Mouse (Mus musculus): Measurements from ENCODE around the gene Ccdc106. TPM values are rescaled to one million over a fixed set of nuclear protein-coding genes. Genes with fewer than 3 reads are reported as not detected.
"Not testable (repeated sequence)": the region's sequence is repeated elsewhere in the genome, so short reads cannot be mapped to it uniquely, and the experiment has no call there.

Gene Ccdc106
- polyA plus RNA-seq, 1 experiment from 2014 or later: 7.0 TPM

DNA sequence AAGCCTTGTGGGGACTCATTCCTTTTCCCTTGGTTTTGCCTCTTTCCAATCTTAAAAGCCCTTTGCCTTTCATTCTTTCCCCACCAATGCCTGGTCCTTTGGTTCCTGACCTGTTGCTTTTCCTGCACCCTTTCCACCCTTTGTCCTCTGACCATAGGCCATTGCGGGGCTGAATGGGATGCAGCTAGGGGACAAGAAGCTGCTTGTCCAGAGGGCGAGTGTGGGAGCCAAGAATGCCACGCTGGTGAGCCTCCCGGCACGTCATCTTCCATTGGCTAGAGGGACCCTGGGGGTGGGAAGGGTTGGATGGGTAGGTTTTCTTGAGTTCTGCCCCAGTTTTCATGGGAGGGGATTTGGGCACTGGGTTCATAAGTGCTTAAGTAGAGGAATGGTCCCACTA lies 54.6 kb downstream of the Ccdc106 start:
- peaks cover 87% of the 10 kb centered on the region for H3K36me3 ChIP-seq
- WGBS: 90% methylated on average over 5 of the region's 5 CpGs
- H3K4me1 ChIP-seq: no peaks in the 10 kb centered on the region
- H3K4me2 ChIP-seq: no peak overlapping the region
- H3K4me3 ChIP-seq: no peak overlapping the region
- no peak overlapping the region for H3K9ac ChIP-seq
- H3K27me3 ChIP-seq: no peaks in the 10 kb centered on the region
- no peak for ATAC-seq (ENCODE audit: borderline replicate concordance, extremely low read depth, low FRiP score, low TSS enrichment)
- no peak overlapping the region for H3K27ac ChIP-seq
- no peaks in the 10 kb centered on the region for H3K9me3 ChIP-seq

DNA sequence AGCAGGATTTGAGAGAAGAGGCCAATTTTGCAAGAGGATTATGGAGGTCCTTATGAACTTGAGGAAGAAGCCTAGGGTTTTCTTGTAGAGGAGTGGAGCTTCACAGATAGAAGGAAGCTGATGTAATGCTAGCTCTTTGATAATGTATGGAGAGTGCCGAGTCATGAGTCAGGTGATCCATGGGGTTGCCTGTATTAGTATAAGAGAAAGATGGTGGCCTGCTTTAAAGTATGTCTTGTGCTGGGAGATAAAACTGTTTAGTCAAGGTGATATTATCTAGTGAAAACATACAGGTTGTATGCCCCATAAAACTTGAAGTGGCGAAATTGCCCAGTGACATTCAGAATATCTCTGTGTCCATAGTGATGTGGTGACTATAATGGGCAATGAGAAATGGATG lies 56.6 kb downstream of the Ccdc106 start:
- Histone ChIP-seq H3K9ac (no peak overlapping the region), H3K27ac (no peak overlapping the region), H3K4me2 (no peak overlapping the region), H3K27me3 (no peaks in the 10 kb centered on the region), H3K4me3 (no peak overlapping the region), H3K9me3 (no peaks in the 10 kb centered on the region), H3K4me1 (peaks cover 13% of the 10 kb centered on the region), H3K36me3 (peaks cover 69% of the 10 kb centered on the region)
- WGBS: 80% methylated on average over 2 of the region's 2 CpGs
- no peak for ATAC-seq (ENCODE audit: borderline replicate concordance, extremely low read depth, low FRiP score, low TSS enrichment)

DNA sequence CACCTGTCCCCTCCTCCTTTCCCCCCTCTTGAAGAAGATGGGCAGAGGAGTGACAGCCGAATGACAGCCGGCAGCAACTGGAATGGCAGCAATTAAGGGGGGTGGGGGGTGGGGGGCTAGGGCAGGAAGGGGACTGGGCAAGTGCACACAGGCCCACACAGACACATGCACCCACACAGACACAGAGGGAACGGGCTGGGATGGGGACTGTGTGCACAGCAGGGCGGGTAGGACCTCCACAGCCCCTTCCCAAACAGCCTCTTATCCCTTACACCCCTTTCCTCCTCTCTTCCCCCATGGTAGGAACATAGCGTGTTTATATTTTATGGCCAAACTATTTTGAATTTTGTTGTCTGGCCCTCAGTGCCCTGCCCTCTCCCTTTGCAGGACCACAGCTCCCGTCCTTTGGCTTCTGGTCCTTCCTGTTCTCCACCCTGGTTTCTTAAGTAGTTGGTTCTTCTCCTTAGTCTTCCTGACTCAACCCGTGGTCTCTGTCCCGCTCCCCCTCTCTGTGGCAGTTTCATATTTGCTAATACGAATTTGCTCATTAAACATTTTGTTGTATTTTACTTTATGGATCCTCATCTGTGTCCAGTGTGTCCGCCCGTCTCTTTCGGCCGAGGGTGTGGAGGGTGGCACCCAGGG lies 59.1 kb downstream of the Ccdc106 start:
- 26% methylated on average over 7 of the region's 13 CpGs for WGBS
- peak; percentile 36 for ATAC-seq (ENCODE audit: borderline replicate concordance, extremely low read depth, low FRiP score, low TSS enrichment)
- H3K9me3 ChIP-seq, H3K9ac ChIP-seq, H3K27me3 ChIP-seq: not testable (repeated sequence)
- Histone ChIP-seq H3K4me3 (peak overlapping the region; percentile 98), H3K4me2 (peak overlapping the region; percentile 85), H3K36me3 (peaks cover 58% of the 10 kb centered on the region), H3K27ac (peak overlapping the region; percentile 95), H3K4me1 (peaks cover 13% of the 10 kb centered on the region)

DNA sequence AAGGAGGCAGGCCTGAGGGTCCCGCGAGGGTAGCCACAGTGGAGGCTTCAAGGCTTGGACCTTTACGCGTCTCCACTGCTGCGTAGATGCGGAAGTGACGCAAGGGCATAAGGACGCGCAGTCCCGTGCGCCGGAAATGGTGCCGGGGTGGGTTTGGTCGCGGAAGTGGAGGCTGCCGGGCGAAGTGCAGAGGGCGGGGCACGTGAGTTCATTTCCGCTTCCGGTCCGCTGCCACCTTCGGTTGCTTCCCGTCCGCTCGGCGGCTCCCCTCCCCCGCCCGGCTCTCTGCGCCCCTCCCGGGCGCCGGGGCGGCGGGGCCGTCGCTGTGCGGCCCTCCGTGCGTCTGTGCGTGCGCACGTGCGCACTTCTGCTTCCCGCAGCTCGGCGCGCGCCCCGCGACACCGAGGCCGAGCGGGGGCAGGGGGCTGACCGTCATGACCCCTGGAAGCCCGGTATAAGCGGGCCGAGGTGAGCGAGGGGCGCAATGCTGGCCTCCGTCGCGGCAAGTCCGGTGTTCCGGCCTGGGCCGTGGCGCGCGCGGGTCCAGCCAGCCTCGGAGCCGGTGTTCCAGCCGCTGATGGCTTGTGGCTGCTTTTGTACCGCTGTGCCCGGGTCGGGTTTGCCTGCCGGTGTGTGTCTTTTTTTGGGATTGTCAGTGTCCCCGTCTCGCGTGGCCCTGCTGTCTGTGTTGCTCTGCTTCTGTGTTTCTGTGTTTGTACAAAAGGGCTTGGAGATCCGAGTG lies 59.8 kb downstream of the Ccdc106 start, which contains the start of gene Epn1:
TSS of gene Epn1 (plus strand) at position 226 of the 742 bp plus-strand sequence.
- WGBS: under 1% methylated on average over 75 of the region's 81 CpGs

DNA sequence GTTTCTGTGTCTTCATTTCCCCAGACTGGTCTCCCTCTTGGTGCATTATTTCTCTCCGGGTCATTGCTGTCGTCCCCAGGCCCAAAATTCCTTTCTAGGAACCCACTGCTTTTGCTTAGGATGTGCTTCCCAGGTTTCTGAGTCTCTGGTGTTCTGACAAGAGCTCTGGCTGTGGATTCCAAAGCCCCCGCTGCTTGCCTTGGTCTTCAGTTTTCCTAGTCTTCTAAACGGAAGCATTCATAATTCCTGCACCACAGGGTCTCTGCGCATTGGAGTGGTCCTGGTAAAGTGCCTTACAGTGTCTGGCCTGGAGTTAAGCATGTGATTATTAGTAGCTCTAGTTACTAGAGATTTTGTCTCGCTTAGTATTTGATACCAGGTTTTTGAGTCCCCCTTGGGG lies 60.5 kb downstream of the Ccdc106 start:
- peak overlapping the region; percentile 85 for H3K4me2 ChIP-seq
- peaks cover 13% of the 10 kb centered on the region for H3K4me1 ChIP-seq
- peaks cover 56% of the 10 kb centered on the region for H3K36me3 ChIP-seq
- H3K4me3 ChIP-seq: peak overlapping the region; percentile 98
- no peaks in the 10 kb centered on the region for H3K27me3 ChIP-seq
- H3K9me3 ChIP-seq: no peaks in the 10 kb centered on the region
- WGBS: 8% methylated on average over 6 of the region's 6 CpGs
- peak overlapping the region; percentile 98 for H3K9ac ChIP-seq
- peak overlapping the region; percentile 95 for H3K27ac ChIP-seq
- ATAC-seq (ENCODE audit: borderline replicate concordance, extremely low read depth, low FRiP score, low TSS enrichment): no peak

More for the DNA sequence above, 59.8 kb downstream of the Ccdc106 start, which contains the start of gene Epn1:
- Histone ChIP-seq H3K36me3 (peaks cover 58% of the 10 kb centered on the region), H3K9me3 (no peaks in the 10 kb centered on the region), H3K27ac (peak within 1 kb of the TSS; percentile 95), H3K4me3 (peak within 1 kb of the TSS; percentile 98), H3K4me1 (peaks cover 13% of the 10 kb centered on the region), H3K4me2 (peak within 1 kb of the TSS; percentile 85), H3K9ac (peak within 1 kb of the TSS; percentile 98), H3K27me3 (no peaks in the 10 kb centered on the region)
- peak; percentile 97 for ATAC-seq (ENCODE audit: borderline replicate concordance, extremely low read depth, low FRiP score, low TSS enrichment)

DNA sequence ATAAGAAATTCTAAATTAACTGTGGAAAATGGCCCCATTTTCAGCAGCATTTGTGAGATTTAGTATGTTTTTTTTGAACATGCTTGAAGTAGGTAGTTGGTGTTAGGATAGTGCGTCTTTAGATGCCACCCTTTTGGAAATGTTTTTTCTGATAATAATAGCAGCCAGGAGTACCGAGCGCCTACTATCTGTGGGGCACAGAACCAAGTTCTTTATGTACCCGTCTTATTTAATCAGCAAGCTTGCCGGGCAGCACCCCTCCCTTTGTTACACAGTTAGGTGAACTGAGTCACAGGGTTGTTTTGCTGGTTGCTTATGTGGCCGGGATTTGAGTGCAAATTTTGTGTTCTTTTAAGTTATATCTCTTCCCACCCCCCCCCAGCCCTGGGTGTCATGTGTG lies 60.9 kb downstream of the Ccdc106 start:
- H3K36me3 ChIP-seq: peaks cover 56% of the 10 kb centered on the region
- WGBS: 53% methylated on average over 6 of the region's 6 CpGs
- peaks cover 13% of the 10 kb centered on the region for H3K4me1 ChIP-seq
- no peak for ATAC-seq (ENCODE audit: borderline replicate concordance, extremely low read depth, low FRiP score, low TSS enrichment)
- peak overlapping the region; percentile 98 for H3K9ac ChIP-seq
- no peak overlapping the region for H3K27ac ChIP-seq
- H3K4me3 ChIP-seq: peak overlapping the region; percentile 98
- H3K27me3 ChIP-seq: no peaks in the 10 kb centered on the region
- H3K9me3 ChIP-seq: no peaks in the 10 kb centered on the region
- H3K4me2 ChIP-seq: peak overlapping the region; percentile 85

DNA sequence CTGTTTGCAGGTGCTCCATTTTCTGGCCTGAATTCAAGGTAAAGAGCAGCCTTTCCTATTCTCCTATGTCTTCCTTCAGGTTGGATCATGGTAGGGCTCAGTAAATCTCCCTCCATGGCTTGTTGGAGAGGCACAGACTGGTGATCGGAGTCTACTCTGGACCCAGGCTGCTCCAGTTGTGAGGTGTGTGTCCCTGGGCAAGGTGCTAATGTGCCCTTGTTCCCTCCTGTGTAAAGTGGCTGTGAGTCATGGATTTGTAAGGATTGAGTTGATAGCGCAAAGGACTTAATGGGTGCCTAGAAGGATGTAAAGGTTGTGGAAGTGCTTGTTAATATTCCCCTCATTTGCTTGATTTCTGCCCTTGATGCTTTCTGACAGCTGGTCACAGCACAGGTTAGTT lies 61.6 kb downstream of the Ccdc106 start:
- no peak overlapping the region for H3K4me3 ChIP-seq
- H3K27ac ChIP-seq: no peak overlapping the region
- peaks cover 13% of the 10 kb centered on the region for H3K4me1 ChIP-seq
- ATAC-seq (ENCODE audit: borderline replicate concordance, extremely low read depth, low FRiP score, low TSS enrichment): no peak
- H3K9me3 ChIP-seq: no peaks in the 10 kb centered on the region
- no peaks in the 10 kb centered on the region for H3K27me3 ChIP-seq
- no peak overlapping the region for H3K9ac ChIP-seq
- WGBS: 92% methylated on average over 2 of the region's 2 CpGs
- peak overlapping the region; percentile 85 for H3K4me2 ChIP-seq
- H3K36me3 ChIP-seq: peaks cover 53% of the 10 kb centered on the region

DNA sequence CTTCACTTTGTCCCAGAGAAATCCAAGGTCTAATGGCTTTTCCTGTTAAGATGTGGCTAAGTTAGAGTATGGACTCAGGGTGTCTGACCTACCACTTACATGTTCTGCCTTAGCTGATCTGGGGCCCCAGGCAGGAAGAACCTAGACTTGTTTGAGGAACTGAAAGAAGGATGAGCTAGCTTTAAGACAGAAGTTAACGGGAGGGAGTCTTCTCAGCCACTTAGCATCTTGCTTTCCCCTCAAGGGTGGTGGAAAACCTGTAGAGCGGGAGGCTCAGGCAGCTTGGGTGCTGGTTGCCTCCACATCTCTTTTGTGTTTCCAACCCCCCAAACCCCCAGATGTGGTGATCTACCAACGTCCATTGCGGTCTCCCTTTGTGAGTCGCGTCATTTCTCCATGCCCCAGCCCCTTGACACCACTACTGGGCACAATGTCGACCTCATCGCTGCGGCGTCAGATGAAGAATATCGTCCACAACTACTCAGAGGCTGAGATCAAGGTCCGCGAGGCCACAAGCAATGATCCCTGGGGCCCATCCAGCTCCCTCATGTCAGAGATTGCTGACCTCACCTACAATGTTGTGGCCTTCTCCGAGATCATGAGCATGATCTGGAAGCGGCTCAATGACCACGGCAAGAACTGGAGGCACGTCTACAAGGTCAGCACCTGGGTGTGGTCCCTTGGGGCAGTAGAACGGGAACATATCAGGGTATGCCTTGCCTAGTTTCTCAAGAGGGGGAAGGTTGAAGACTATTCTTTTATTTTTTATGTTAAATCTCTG lies 63.2 kb downstream of the Ccdc106 start:
- ATAC-seq (ENCODE audit: borderline replicate concordance, extremely low read depth, low FRiP score, low TSS enrichment): no peak
- no peak overlapping the region for H3K4me2 ChIP-seq
- no peak overlapping the region for H3K4me3 ChIP-seq
- H3K4me1 ChIP-seq: peaks cover 13% of the 10 kb centered on the region
- peaks cover 43% of the 10 kb centered on the region for H3K36me3 ChIP-seq
- H3K27me3 ChIP-seq: no peaks in the 10 kb centered on the region
- H3K27ac ChIP-seq: no peak overlapping the region
- 89% methylated on average over 18 of the region's 18 CpGs for WGBS
- no peak overlapping the region for H3K9ac ChIP-seq
- no peaks in the 10 kb centered on the region for H3K9me3 ChIP-seq

DNA sequence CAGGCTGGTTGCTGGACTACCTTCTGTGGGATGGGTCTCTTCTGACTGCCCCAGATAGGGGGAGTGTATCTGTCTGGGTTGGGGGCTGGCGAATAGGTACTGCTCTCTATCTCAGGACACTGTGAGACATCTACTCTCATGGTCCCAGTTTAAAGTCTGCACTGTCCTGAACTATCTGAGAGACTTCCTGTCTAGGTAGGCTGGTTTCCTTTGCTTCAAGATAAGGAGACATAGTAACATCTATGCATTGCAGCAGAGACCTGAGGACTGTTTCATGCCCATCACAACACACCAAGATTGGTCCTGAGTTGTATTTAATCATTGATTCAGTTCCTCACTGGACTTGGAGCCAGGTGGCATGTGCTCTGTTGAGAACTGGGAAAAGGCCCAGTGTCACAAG lies 65.2 kb downstream of the Ccdc106 start:
- Histone ChIP-seq H3K4me3 (no peak overlapping the region), H3K27ac (no peak overlapping the region), H3K36me3 (peaks cover 50% of the 10 kb centered on the region; the same call in 1 of the 2 replicates), H3K4me2 (no peak overlapping the region), H3K9me3 (no peaks in the 10 kb centered on the region), H3K4me1 (peaks cover 13% of the 10 kb centered on the region), H3K27me3 (no peaks in the 10 kb centered on the region), H3K9ac (no peak overlapping the region)
- WGBS: 92% methylated on average over 1 of the region's 1 CpGs
- no peak for ATAC-seq (ENCODE audit: borderline replicate concordance, extremely low read depth, low FRiP score, low TSS enrichment)

DNA sequence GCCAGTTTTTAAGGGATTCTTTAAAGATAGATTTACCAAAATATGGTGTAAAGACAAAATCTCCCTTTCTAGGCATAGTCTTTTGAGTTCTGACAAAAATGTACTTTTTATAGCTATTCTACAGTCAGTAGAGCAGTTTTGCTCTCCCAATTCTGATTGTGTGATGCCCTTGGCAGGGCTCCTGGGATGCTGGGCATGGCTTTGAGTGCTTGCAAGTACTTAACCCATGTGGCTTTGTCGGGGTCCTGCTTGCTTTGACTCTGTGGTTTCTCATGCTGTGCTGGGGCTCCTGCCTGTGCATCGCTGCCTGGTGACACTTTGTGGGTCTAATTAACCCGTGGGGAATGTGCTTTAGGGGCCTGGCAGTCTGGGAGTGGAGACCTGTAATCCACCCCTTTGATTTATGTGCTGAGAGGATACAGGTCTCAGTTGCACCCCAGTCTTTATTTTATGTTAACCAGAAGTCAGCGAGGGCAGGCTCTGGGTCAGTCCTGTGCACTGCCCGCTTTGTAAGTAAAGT lies 66.6 kb downstream of the Ccdc106 start:
- Histone ChIP-seq H3K36me3 (peaks cover 61% of the 10 kb centered on the region), H3K4me1 (no peaks in the 10 kb centered on the region), H3K27ac (no peak overlapping the region), H3K4me3 (no peak overlapping the region), H3K9me3 (no peaks in the 10 kb centered on the region), H3K4me2 (no peak overlapping the region), H3K27me3 (no peaks in the 10 kb centered on the region), H3K9ac (no peak overlapping the region)
- WGBS: 74% methylated on average over 5 of the region's 5 CpGs
- no peak for ATAC-seq (ENCODE audit: borderline replicate concordance, extremely low read depth, low FRiP score, low TSS enrichment)

DNA sequence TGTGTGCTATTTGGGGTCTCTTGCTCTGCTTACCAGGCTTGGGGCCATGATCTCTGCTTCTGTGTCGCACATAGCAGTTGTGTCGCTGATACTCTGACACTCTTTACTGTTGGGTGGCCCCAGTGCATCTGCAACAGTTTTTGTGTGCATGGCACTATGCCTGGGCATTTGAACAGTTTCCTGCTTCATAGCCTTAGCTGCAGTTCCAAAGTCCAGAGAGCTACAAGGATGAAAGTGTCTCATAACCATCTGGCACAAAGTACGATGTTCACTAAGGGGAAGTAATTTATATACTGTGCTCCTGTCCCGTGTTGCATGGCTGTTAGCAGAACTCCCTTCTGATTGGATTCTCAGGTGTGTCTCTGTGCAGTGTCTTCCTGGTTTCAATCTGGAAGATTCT lies 67.5 kb downstream of the Ccdc106 start:
- H3K4me3 ChIP-seq: no peak overlapping the region
- no peak overlapping the region for H3K9ac ChIP-seq
- ATAC-seq (ENCODE audit: borderline replicate concordance, extremely low read depth, low FRiP score, low TSS enrichment): no peak
- H3K36me3 ChIP-seq: peaks cover 67% of the 10 kb centered on the region
- H3K27ac ChIP-seq: no peak overlapping the region
- no peaks in the 10 kb centered on the region for H3K9me3 ChIP-seq
- no peaks in the 10 kb centered on the region for H3K27me3 ChIP-seq
- no peak overlapping the region for H3K4me2 ChIP-seq
- no peaks in the 10 kb centered on the region for H3K4me1 ChIP-seq
- 75% methylated on average over 4 of the region's 4 CpGs for WGBS

Measured in lung, embryonic 15.5 days (tissue).